Mouse (Mus musculus) retina, adult 2 months (tissue): Measurements from ENCODE around the gene 2010111I01Rik.

Experiments used
- DNase-seq: peaks from one replicate; pipeline ENCODE4 v3.0.0-alpha.2; 2012; ENCODE audit warnings: low read depth, low spot score

The 2010111I01Rik gene

DNA sequence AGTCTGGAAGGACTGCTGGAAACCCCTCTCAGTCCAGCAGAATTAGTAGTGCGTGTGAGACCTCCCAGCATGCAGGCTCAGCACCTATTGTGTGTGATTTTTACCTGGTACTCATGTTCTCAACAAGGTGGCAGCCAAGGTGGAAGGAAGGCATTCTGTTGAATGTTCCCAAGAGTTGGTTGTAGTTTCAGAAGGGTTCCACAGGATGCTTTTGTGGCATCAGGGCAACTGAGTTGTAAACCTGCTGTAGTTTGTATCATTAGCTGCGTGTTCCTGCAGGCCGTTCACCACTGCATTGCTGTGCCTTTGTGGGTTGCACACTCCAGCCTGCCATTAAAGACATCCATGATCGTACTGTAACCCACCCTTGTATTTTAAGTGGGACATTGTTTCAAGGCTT is 294.0 kb downstream of the 2010111I01Rik start:
- DNase-seq, result no peak

DNA sequence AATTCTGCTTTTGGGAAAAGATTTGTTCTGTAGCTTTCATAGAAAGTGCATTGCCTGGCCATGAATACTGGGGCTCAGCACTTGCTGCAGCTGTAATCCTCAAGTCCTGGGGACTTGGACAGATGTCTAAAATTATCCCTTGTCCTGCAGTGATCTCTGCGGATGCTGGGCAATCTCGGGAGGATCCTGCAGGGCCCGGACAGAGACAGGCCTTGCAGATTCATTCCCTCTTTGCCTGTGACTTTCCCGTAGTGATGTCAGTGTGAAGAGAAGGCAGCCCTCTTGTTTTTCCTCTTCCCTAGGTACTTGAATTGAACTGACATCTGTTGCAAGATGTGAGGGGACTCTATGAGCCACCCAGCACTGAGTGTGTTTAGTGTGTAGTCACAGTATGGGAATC is 295.4 kb downstream of the 2010111I01Rik start:
- DNase-seq, result no peak

DNA sequence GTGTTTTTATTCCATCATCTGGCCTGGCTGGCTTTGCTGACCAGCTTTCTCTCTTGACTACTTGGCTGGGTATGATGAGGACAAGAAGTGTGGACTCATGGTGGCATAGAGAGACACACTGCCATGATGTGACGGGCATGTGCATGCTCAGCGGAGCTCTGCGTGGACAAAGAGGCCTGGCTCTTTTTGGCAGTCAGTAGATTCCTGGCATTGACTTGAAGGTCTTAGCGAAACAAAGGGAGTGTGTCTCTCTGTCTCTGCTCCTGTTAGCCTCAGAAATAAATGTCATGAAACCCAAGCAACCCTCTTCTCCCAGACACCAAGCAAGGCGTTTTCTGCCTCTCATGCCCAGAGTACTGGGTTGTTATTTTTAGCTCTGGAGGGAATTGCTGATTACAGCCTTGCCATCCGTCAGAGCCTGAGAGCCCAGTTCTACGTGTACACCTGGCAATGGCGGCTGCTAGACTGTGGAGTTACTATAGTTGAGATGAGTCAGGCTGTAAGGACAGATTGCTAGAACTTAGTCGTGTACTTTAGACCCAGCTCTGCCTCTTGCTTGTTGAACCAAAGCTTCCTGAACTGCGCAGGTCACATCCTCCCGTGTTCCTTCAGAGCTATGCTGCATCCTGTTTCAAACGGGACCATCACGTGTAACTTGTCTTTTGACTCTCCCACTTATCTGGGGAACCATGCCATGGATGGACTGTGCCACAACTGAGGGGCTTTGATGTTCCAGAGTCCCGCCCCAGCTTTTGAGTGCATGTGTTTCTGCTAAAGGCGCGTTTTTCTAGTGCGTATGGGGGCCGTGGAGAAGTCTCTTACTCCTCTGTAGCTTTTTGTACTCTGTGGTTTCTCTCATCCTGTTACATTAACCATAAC is 296.3 kb downstream of the 2010111I01Rik start:
- DNase-seq, result no peak

DNA sequence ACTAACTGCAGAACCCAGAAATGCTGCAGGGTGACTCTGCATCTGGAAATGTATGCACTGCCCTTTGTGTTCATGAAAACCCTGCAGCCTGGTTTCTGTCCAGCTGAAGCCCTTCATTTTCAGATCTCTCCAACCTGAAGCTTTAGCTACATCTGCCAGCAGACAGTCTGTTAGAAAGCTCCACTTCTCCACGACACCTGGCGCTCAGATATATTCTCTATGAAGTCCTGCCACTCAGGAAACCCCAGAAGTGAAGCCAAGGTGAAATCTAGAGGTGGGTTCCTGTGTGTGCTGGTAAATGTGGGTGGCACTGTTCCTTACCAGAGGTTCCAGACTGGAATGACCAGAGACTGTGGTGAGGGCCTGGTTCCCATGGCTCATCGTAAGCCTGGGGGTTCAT is 297.0 kb downstream of the 2010111I01Rik start:
- DNase-seq, result no peak

DNA sequence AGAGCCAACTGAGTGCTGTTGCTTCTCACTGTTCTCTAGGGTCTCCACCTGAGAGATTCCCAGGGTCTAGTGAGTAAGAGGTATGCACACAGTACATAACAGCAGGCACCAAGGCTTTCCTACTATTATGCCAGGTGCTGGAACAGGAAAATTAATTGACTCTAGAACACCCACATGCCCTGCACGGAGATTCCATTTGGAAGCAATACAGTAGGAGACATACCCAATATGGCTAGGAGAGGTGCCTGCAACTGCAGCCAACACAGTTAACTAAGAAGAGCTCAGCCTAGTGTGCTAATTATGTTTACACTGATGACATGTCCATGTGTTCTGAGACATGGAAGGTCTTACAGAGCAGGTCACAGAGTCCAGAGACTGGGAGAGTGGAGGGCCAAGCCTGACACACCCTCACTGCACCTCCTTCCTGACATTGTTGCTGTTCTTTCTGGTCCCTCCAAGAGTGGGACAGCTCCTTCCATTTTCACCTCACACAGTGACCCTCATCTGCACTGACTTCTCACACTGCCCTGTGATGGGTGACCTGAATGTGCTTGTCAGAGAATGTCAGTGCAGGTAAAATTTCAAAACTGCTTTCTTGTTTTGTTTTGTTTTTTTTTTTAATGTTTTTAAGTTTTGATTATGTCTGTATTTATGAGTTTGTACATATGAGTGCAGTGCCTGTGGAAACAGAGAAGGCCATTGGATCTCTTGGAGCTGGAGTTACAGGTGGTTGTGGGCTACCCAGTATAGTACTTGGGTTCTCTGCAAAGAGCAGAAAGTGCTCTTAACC is 297.7 kb downstream of the 2010111I01Rik start:
- no peak for DNase-seq

DNA sequence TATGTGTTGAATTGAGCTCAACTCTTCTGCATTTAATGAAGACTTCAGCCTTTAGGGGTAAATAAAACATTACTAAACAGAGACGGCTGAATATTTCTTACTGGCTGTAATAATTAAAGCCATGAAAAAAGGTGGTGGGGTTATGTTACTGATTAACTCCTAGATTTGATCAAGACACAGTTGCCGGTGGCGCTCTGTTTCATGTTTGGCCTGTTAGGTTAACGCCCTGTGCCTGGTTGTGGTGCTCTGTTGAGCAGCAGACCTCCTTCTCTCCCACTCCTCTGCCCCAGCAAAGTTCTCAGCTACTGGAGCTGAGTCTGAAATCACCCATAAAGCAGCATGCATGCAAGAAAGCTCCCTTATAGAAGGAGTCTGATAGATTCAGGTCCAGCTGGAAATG is 303.7 kb downstream of the 2010111I01Rik start:
- DNase-seq, result no peak

DNA sequence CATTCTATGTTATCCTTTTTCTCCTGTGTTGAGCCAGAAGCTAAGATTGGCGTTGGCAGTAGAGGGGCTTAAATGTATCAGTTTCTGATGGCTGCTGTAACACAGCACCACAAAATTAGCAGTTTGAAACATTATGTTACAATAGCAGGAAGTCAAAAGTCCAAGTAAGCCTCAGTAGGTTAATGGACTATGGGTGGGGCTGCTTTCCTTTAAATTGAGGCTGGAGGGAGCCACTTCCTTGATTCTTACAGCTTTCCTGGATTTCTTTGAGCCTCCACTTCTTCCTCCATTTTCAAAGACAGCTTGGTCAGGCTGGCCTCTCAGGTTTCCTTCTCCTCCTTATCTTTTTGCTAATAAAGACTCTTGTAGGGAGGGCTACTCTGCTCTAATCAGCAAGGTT is 304.1 kb downstream of the 2010111I01Rik start:
- no peak for DNase-seq

DNA sequence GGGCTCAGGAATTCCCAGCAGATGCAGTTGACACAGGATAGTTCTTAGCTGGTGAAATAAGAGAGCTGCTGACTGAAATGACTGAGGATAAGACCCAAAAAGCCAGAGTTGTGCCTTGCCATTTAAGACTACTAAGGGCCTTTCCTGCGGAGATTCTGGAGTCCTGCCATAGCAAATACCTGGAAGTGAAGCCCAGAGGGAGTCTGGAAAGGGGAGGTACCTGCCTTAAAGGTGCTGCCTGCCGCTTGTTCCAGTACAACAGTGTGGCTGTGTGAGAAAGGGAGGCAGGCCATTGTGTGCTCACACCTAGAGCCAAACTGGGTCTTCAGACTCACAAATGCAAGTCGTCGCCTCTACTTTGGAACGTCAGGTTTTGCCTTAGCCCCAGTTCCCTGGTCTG is 305.5 kb downstream of the 2010111I01Rik start:
- no peak for DNase-seq

DNA sequence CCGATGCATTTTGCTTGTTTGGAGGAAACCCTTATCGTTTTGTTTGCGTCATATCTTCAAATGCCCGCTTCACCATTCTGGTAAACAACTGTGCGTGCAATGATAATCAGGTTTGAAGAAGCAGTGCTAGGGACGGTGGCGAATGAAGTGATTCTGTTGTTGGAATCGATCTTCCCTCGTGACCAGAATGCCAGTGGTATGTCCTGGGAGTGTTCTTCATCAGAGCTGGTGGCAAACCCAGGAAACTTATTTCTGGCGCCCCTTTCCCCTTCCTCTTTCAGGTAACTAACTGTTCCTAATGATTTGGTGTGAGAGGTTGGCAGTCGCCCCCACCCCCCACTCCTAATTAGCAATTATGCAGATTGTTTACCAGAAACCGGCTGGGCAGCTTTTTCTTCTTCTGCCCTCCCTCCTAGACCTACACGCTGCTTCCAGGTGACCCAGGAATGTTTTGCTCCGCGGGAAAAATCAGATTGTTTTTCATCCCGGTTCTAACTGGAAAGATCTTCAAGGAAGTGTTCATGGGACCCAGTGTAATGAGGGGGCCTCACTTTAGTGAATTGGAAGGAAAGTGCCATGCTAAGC is 307.4 kb downstream of the 2010111I01Rik start:
- no peak for DNase-seq

DNA sequence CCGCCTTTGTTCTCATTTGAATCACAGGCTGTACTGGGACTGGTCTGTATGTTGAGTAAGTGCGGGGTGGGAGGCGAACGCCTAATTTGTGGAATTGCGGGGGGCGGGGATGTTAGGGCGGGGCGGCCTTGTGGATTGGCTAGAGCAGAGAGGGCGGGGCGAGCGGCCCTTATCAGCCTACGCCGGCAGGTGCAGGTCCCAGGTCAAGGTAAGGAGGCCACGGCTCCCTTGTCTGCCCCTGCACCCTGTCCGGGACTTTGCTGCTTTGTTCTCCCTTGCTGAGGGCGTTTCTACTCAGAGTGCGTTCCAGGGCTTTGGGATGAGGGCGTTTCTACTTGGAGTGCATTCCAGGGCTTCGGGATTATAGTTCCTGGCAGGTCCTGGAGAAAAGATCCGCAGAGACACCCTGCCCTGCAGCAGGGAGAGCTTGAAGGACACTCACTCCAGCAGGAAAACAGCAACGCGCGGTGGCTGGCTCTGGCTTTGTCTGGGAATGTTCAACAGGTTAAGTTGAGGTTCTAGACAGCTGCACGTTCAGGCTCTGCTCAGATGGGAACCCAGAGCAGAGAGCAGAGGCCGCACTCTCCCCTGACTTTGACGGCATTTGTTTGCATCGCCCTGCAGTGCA is 308.0 kb downstream of the 2010111I01Rik start:
- peak; percentile 41 for DNase-seq

DNA sequence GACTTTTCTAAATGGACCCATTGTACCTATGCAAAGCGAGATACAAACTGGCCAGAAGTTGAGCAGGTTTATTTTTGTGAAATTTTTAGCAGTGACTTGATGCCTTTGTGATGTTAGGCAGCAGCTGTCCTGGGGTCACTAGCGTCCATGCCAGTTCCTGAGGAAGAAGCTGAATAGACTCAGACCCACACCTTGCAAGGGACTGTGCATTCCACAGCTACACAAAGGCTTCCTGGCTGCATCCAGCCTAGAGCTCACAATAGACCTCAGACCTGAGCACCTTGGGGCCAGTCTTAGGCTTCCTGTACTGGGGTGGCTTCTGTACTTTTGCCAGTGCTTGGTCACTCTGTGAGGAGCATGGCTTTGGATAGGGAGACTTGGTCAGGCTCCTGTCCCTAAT is 309.2 kb downstream of the 2010111I01Rik start:
- DNase-seq, result no peak

DNA sequence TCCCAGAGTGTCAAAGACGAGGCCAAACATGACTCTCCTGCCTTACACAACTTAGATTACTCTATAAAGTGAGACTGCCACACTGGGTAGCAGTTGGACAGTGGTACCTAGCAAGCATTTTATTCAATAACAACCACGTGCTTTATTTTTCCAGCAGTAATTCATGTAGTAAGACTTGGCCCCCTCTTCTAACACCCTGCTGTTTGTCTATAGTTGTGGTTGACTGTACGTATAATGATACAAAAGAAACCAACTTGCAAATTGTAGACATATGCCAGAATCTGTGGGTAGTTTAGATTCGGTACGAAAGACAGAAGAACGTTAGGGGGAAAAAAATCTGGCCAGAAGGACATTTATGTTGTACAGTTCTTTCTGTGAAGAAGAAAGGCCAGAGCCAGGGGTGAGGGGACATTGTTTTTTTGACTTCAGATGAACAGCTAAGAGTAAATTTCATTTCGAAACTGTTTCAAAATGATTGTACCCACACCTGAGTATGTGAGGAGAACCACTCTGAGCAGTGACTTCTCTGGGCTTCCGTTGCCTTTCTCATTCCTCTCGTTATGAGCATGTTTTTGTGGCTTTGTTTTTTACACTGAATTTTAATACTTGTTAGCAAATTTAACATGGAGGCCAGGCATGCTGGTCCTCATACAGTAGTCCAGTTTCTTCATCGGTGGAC is 309.9 kb downstream of the 2010111I01Rik start:
- DNase-seq, result no peak

DNA sequence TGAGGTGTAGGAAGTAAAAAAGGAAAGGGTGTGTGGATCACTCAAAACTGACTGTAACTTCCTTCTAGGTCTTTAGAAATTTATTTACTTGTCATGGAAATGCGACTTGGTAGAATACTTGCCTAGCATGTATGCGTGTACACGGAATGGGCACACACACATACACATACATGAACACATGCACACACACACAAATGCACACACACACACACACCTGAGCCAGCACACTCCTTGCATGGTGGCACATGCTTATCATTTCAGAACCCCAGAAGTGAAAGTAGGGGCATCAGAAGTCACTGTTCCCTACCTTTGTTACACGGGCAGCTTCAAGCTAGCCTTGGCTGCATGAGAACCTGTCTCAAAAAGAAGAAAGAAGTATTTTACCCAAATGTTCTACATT is 311.7 kb downstream of the 2010111I01Rik start:
- DNase-seq, result no peak

DNA sequence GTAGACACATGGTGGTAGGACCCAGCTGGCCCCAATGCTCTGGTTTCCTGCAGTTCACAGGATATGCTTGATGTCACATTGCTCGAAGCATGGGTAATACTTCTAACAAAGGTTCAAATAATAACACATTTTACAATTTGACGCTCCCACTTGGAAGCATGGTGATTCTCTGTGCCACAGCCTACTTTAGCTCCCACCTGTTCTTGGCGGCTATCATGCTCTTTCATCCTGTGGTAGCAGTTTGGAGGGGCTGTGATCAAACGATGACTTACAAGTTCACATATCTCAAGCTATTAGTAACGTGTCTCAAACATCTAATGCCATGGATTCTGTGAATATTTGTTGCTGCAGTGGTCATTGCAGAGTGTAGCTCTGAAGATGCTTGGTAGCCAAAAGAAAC is 312.6 kb downstream of the 2010111I01Rik start:
- DNase-seq, result no peak

DNA sequence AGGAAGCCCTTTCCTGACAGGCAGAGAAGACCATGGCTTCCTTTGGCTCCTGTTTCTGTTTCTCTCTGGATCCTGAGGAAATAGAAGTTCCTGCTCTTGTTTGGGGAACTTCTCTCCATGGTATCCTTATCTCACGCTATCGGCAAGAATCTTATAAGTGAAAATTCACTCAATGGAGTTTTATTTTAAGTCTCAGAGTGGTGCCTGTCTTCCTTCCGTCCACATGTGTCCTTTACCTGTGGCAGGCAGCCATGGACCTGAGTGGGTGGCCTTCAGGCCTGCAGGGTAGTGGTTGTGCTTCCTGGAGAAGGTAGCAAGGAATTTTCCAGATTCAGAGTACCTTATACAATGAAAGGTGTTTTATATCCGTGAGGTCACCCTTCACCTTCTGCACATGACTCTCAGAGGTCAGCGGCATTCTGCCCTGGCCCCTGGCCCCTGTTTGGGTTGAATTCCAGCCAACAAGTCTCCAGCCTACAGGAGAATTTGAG is 313.5 kb downstream of the 2010111I01Rik start:
- no peak for DNase-seq

DNA sequence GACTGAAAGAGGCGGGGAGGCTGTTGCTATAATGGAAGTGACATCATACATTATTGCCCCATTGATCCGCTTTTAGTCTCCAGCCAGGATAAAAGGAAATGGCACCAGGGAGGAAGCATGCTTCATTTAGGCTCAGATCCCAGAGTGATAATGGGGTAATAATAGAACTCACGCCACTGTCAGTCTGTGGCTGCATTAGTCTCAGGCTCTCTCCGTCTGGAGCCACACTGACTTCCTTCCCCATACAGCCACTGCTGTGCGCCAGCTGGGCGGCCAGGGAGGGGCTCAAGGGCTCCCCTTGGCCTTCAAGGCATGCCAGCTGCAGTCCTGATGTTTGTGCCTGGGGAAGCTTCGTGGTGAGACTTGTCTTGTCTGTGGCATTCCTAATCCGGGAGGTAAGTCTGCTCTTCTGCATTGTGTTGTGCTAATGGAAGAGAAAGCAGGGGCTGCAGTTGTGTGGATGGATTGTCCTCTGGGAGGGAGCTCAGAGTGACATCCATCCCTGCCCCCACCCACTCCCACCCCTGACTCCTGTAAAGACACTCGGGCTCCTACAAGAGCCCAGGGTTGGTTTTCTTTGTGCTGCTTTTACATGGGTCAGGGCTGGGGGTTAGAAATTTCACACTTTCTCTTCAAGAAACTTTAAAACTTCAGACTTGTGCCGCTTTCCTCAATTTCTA is 314.2 kb downstream of the 2010111I01Rik start:
- DNase-seq, result no peak

DNA sequence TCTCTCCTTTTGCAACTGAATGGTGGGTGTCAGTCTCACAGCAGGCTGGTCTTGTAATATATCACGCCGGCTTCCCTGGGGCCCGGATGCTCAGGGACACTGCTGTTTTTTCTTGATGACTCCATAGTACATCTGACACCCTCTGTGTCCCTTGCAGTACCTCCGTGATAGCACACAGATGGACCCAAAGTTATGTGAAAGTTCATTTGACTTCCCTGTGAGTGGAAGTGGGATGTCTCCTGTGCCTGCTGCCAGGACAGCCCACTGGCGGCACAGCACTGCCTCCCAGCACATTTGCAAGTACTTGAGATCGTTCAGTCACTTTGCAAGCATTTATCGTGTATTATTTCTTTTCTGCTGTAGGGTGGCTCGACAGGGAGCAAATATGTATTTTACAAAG is 315.1 kb downstream of the 2010111I01Rik start:
- no peak for DNase-seq

DNA sequence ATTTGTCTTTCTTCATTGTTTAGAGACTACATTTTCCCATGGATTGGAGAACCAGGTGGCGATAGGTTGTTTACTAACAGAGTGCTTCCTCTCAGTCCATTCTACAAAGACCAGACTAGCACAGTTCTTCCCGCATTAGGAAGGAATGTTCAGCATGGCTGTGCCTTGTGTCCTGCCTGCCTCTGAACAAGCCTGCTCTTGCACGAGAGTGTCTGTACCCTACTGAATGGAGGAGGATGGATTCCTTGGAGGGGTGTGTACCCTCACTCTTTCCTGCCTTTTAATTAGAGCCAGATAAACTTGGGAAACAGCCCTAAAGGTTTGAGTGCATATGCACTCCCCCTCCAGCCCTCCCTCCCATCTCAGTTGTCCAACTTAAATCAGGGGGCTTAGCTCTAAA is 315.7 kb downstream of the 2010111I01Rik start:
- no peak for DNase-seq

DNA sequence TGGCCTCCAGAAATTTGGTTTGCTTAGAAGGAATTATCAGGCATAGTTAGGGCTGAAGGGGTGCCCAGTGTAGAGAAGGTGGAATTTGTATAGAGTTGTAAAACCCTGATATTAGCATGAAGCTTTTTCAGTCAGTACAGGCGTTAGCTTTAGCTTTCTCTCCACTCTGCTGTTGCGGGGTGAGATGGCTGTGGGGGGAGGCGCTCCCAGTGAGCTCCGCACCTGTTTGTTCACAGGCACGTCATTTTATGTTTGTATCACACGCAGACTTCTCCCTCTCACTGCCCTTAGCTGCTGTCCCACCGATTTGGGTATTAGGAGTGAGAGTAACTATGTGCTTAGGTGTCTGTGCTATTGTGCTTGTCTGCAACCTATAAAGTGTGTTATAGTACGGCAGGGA is 316.5 kb downstream of the 2010111I01Rik start:
- no peak for DNase-seq

DNA sequence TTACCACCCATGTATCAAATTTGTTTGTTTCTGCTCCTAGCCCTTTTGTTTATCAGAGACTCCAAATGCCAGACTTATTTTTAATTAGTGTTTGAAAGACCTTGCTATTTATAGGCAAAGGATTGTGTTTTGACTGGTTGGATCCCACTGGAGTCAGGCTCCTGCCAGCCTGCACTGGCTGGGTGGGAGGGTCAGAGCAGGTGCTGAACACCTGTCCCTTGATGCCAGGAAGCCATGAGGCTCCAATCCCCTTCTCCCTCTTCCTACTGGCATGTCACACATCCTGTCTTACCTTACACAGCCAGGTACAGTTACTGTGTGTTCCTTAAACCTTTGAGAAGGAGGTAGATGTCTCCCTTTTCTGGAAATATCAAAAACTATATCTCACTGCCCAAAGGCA is 318.5 kb downstream of the 2010111I01Rik start:
- DNase-seq, result no peak

DNA sequence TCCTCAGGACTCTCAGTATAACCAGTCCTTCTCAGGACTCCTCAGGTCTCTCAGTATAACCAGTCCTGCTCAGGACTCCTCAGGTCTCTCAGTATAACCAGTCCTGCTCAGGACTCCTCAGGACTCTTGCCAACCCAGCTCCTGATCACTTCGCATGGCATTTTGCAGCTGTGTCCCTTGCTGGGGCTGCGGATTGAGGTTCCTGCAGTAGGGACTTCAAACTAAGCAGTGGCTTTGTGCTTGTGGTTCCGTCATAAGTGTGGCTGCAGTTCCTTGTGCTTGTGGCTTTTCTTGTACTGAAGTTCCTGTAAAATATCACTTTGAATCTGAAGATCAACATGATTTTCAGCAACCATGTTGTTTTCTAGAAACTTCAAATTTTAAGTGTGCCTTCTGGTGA is 320.1 kb downstream of the 2010111I01Rik start:
- DNase-seq, result no peak
